Mouse (Mus musculus) frontal cortex, postnatal 14 days (tissue): Measurements from ENCODE around the gene Tmem115.
"Not testable (repeated sequence)": the region's sequence is repeated elsewhere in the genome, so short reads cannot be mapped to it uniquely, and the experiment has no call there.

Source experiments
- DNase-seq, 2 experiments: peaks; one replicate each; pipeline ENCODE4 v3.0.0; 2022; ENCODE audit warnings: low spot score in 2 of 2

The Tmem115 gene

GRCm38 (mm10) chr9:107570845-107571244 is 37.1 kb downstream of the Tmem115 start:
- DNase-seq: no peak

GRCm38 (mm10) chr9:107571534-107572326 is 38.0 kb downstream of the Tmem115 start:
- no peak for DNase-seq

GRCm38 (mm10) chr9:107572327-107572662 is 38.5 kb downstream of the Tmem115 start:
- no peak for DNase-seq

- DNase-seq: not testable (repeated sequence)
These were observed 40.0 kb downstream of the Tmem115 start for GRCm38 (mm10) chr9:107573774-107574173.

GRCm38 (mm10) chr9:107575579-107576356 is 42.0 kb downstream of the Tmem115 start:
- no peak for DNase-seq

- DNase-seq: no peak
These were observed 42.8 kb downstream of the Tmem115 start, which contains the start of gene Hyal1 for GRCm38 (mm10) chr9:107576357-107577107. Gene Hyal1 (plus strand): TSS chr9:107576927.

- DNase-seq: no peak
These were observed 44.1 kb downstream of the Tmem115 start for GRCm38 (mm10) chr9:107577871-107578270.

GRCm38 (mm10) chr9:107578587-107578986 is 44.8 kb downstream of the Tmem115 start, which contains the start of gene Naa80:
Gene Naa80 (plus strand): TSS chr9:107578887.
- DNase-seq: no peak

GRCm38 (mm10) chr9:107579023-107579900 is 45.5 kb downstream of the Tmem115 start:
- DNase-seq: no peak

GRCm38 (mm10) chr9:107580501-107581317 is 47.0 kb downstream of the Tmem115 start, which contains the start of gene Hyal3:
Gene Hyal3 (plus strand): TSS chr9:107580818.
- DNase-seq: peak; percentile 82 to 83

- no peak for DNase-seq
These were observed 47.8 kb downstream of the Tmem115 start for GRCm38 (mm10) chr9:107581584-107581983.

GRCm38 (mm10) chr9:107582509-107583062 is 48.8 kb downstream of the Tmem115 start:
- DNase-seq: no peak

- DNase-seq: no peak
These were observed 49.4 kb downstream of the Tmem115 start for GRCm38 (mm10) chr9:107583174-107583573.

GRCm38 (mm10) chr9:107586504-107586903 is 52.8 kb downstream of the Tmem115 start:
- DNase-seq: no peak

- DNase-seq: peak; percentile 93 to 98
These were observed 53.5 kb downstream of the Tmem115 start, which contains the start of gene Ifrd2 for GRCm38 (mm10) chr9:107586974-107587832. Gene Ifrd2 (plus strand): TSS chr9:107587642.

GRCm38 (mm10) chr9:107587833-107588639 is 54.3 kb downstream of the Tmem115 start:
- no peak for DNase-seq
